Mouse (Mus musculus): ENCODE data around the gene Nemp1. TPM values are rescaled to one million over a fixed set of nuclear protein-coding genes. Genes with fewer than 3 reads are reported as not detected.

Gene Nemp1
- polyA plus RNA-seq, 1 experiment from 2014 or later, result 5.0 TPM

- H3K9ac ChIP-seq (replicated peaks; ENCODE audit: low read depth), result no peak overlapping the region
- H3K4me1 ChIP-seq (ENCODE audit: insufficient read depth, low read depth, low read length), result peaks cover 16% of the 10 kb centered on the region; the same call in 1 of the 2 replicates
- 9% methylated on average over 7 of the region's 7 CpGs for WGBS
- H3K4me3 ChIP-seq (ENCODE audit: low read depth, low read length), result peak overlapping the region; percentile 70
- no peaks in the 10 kb centered on the region for H3K27me3 ChIP-seq (replicated peaks; ENCODE audit: insufficient read depth, low read length)
- peak overlapping the region; percentile 85 for H3K4me2 ChIP-seq (replicated peaks; ENCODE audit: low read depth, low read length)
- H3K36me3 ChIP-seq (ENCODE audit: insufficient read depth, low read length), result 0 out of 2 replicates have a peak, but pooled peaks cover under 1% of the 10 kb centered on the region
- DNase-seq (ENCODE audit: low spot score) (peak; percentile 64), ATAC-seq (no peak)
- peak overlapping the region; percentile 99 for H3K27ac ChIP-seq (ENCODE audit: low read length)
- TF ChIP-seq CTCF (IDR thresholded peaks at IDR 0.05) (no peak), EP300 (IDR thresholded peaks at IDR 0.05) (no peak)
- no peaks in the 10 kb centered on the region for H3K9me3 ChIP-seq (ENCODE audit: low read length)
These were observed 2.5 kb downstream of the Nemp1 start for GRCm38 (mm10) chr10:127669170-127669569.

GRCm38 (mm10) chr10:127670185-127670584 is 3.5 kb downstream of the Nemp1 start:
- DNase-seq (ENCODE audit: low spot score) (no peak), ATAC-seq (no peak)
- Histone ChIP-seq H3K4me3 (ENCODE audit: low read depth, low read length) (no peak overlapping the region), H3K9me3 (ENCODE audit: low read length) (no peaks in the 10 kb centered on the region), H3K9ac (replicated peaks; ENCODE audit: low read depth) (no peak overlapping the region), H3K4me1 (ENCODE audit: insufficient read depth, low read depth, low read length) (peaks cover 9% of the 10 kb centered on the region; the same call in 1 of the 2 replicates), H3K4me2 (replicated peaks; ENCODE audit: low read depth, low read length) (no peak overlapping the region), H3K36me3 (ENCODE audit: insufficient read depth, low read length) (no peaks in the 10 kb centered on the region), H3K27ac (ENCODE audit: low read length) (no peak overlapping the region), H3K27me3 (replicated peaks; ENCODE audit: insufficient read depth, low read length) (no peaks in the 10 kb centered on the region)
- TF ChIP-seq CTCF (IDR thresholded peaks at IDR 0.05) (no peak; the same call in 1 of the 2 replicates), EP300 (IDR thresholded peaks at IDR 0.05) (no peak)
- WGBS, result 64% methylated on average over 2 of the region's 2 CpGs

- no peak overlapping the region for H3K9ac ChIP-seq (replicated peaks; ENCODE audit: low read depth)
- DNase-seq (ENCODE audit: low spot score), result no peak
- no peak overlapping the region for H3K27ac ChIP-seq (ENCODE audit: low read length)
- no peaks in the 10 kb centered on the region for H3K36me3 ChIP-seq (ENCODE audit: insufficient read depth, low read length)
- peak; percentile 75 for TF ChIP-seq CTCF (IDR thresholded peaks at IDR 0.05)
- no peak for TF ChIP-seq EP300 (IDR thresholded peaks at IDR 0.05)
- H3K4me1 ChIP-seq (ENCODE audit: insufficient read depth, low read depth, low read length), result peaks cover 5% of the 10 kb centered on the region; the same call in 1 of the 2 replicates
- no peaks in the 10 kb centered on the region for H3K9me3 ChIP-seq (ENCODE audit: low read length)
- no peaks in the 10 kb centered on the region for H3K27me3 ChIP-seq (replicated peaks; ENCODE audit: insufficient read depth, low read length)
- H3K4me2 ChIP-seq (replicated peaks; ENCODE audit: low read depth, low read length), result no peak overlapping the region
- 40% methylated on average over 2 of the region's 2 CpGs for whole genome bisulfite sequencing
- no peak overlapping the region for H3K4me3 ChIP-seq (ENCODE audit: low read depth, low read length)
- ATAC-seq, result no peak
These were observed 4.6 kb downstream of the Nemp1 start for GRCm38 (mm10) chr10:127671276-127671675.

GRCm38 (mm10) chr10:127674046-127674655 is 7.5 kb downstream of the Nemp1 start:
- Histone ChIP-seq H3K4me2 (replicated peaks; ENCODE audit: low read depth, low read length) (no peak overlapping the region), H3K9ac (replicated peaks; ENCODE audit: low read depth) (no peak overlapping the region), H3K9me3 (ENCODE audit: low read length) (no peaks in the 10 kb centered on the region), H3K27me3 (replicated peaks; ENCODE audit: insufficient read depth, low read length) (no peaks in the 10 kb centered on the region), H3K4me1 (ENCODE audit: insufficient read depth, low read depth, low read length) (peaks cover 7% of the 10 kb centered on the region; the same call in 1 of the 2 replicates), H3K36me3 (ENCODE audit: insufficient read depth, low read length) (no peaks in the 10 kb centered on the region), H3K4me3 (ENCODE audit: low read depth, low read length) (no peak overlapping the region), H3K27ac (ENCODE audit: low read length) (no peak overlapping the region)
- no peak for TF ChIP-seq EP300 (IDR thresholded peaks at IDR 0.05)
- TF ChIP-seq CTCF (IDR thresholded peaks at IDR 0.05), result no peak
- DNase-seq (ENCODE audit: low spot score) (no peak), ATAC-seq (no peak)
- 90% methylated on average over 6 of the region's 6 CpGs for WGBS

- H3K36me3 ChIP-seq (ENCODE audit: insufficient read depth, low read length), result no peaks in the 10 kb centered on the region
- peak; percentile 58 for ATAC-seq
- WGBS, result 77% methylated on average over 8 of the region's 8 CpGs
- TF ChIP-seq EP300 (IDR thresholded peaks at IDR 0.05), result no peak
- peak; percentile 100 for TF ChIP-seq CTCF (IDR thresholded peaks at IDR 0.05)
- H3K4me1 ChIP-seq (ENCODE audit: insufficient read depth, low read depth, low read length), result peaks cover 5% of the 10 kb centered on the region; the same call in 1 of the 2 replicates
- 0 out of 2 replicates have a peak overlapping the region, but pooled peaks have one; percentile 3 for H3K4me2 ChIP-seq (replicated peaks; ENCODE audit: low read depth, low read length)
- no peaks in the 10 kb centered on the region for H3K27me3 ChIP-seq (replicated peaks; ENCODE audit: insufficient read depth, low read length)
- peak; percentile 98 for DNase-seq (ENCODE audit: low spot score)
- H3K9ac ChIP-seq (replicated peaks; ENCODE audit: low read depth), result no peak overlapping the region
- H3K4me3 ChIP-seq (ENCODE audit: low read depth, low read length), result no peak overlapping the region
- peak overlapping the region; percentile 59 for H3K27ac ChIP-seq (ENCODE audit: low read length)
- H3K9me3 ChIP-seq (ENCODE audit: low read length), result no peaks in the 10 kb centered on the region
These were observed 8.3 kb downstream of the Nemp1 start for GRCm38 (mm10) chr10:127674794-127675522.

- TF ChIP-seq EP300 (IDR thresholded peaks at IDR 0.05), result no peak
- no peak for TF ChIP-seq CTCF (IDR thresholded peaks at IDR 0.05)
- 0 out of 2 replicates have a peak overlapping the region, but pooled peaks have one; percentile 1 for H3K9ac ChIP-seq (replicated peaks; ENCODE audit: low read depth)
- peak overlapping the region; percentile 28 for H3K27ac ChIP-seq (ENCODE audit: low read length)
These were observed 9.2 kb downstream of the Nemp1 start for GRCm38 (mm10) chr10:127675859-127676398.

More at GRCm38 (mm10) chr10:127675859-127676398, 9.2 kb downstream of the Nemp1 start:
- Histone ChIP-seq H3K9me3 (ENCODE audit: low read length) (no peaks in the 10 kb centered on the region), H3K4me3 (ENCODE audit: low read depth, low read length) (peak overlapping the region; percentile 72; the same call in 1 of the 2 replicates), H3K27me3 (replicated peaks; ENCODE audit: insufficient read depth, low read length) (no peaks in the 10 kb centered on the region), H3K4me2 (replicated peaks; ENCODE audit: low read depth, low read length) (peak overlapping the region; percentile 43; the same call in 1 of the 2 replicates), H3K36me3 (ENCODE audit: insufficient read depth, low read length) (no peaks in the 10 kb centered on the region), H3K4me1 (ENCODE audit: insufficient read depth, low read depth, low read length) (peaks cover 5% of the 10 kb centered on the region; the same call in 1 of the 2 replicates)
- 41% methylated on average over 5 of the region's 5 CpGs for WGBS
- DNase-seq (ENCODE audit: low spot score), result no peak
- no peak for ATAC-seq
